Mouse (Mus musculus): ENCODE measurements around the gene Glt8d1. TPM values are rescaled to one million over a fixed set of nuclear protein-coding genes. Genes with fewer than 3 reads are reported as not detected.
A peak's percentile ranks its signal among the peaks of the same experiment; 100 is the strongest.

The Glt8d1 gene
- 63.4 and 68.3 TPM in 2 replicates for polyA plus RNA-seq (2014; fragmentation: Nextera tagmentation; extraction: Ambion mirVana)

GRCm38 (mm10) chr14:31001307-31002205 is at the start of gene Glt8d1, which contains the start of gene Spcs1:
Gene Glt8d1 (plus strand): TSS chr14:31001400.
Gene Spcs1 (minus strand): TSS chr14:31001672.
- ATAC-seq (ENCODE audit: low FRiP score): peak; percentile 94
- no peaks in the 10 kb centered on the region for H3K36me3 ChIP-seq (ENCODE audit: control insufficient read depth, insufficient read depth, low read length)
- peaks cover 11% of the 10 kb centered on the region for H3K4me1 ChIP-seq (ENCODE audit: control insufficient read depth, insufficient read depth, low read length)
- peak; percentile 98 for DNase-seq (ENCODE audit: low spot score, missing footprints)
- peak within 1 kb of the TSS; percentile 91 for H3K9ac ChIP-seq (ENCODE audit: low read length)
- peak within 1 kb of the TSS; percentile 93 for H3K4me3 ChIP-seq (ENCODE audit: low read depth, low read length)
- WGBS: under 1% methylated on average over 83 of the region's 84 CpGs
- H3K9me3 ChIP-seq (ENCODE audit: control insufficient read depth, low read length): no peaks in the 10 kb centered on the region
- peak within 1 kb of the TSS; percentile 85 for H3K4me2 ChIP-seq
- H3K27me3 ChIP-seq (ENCODE audit: control insufficient read depth, insufficient read depth, low read length): no peaks in the 10 kb centered on the region
- H3K27ac ChIP-seq (ENCODE audit: low read depth, low read length): peak within 1 kb of the TSS; percentile 87

GRCm38 (mm10) chr14:30958517-30958916 is 42.7 kb upstream of the Glt8d1 start:
- no peak overlapping the region for H3K27ac ChIP-seq (ENCODE audit: low read depth, low read length)
- H3K4me1 ChIP-seq (ENCODE audit: control insufficient read depth, insufficient read depth, low read length): no peaks in the 10 kb centered on the region
- no peak for DNase-seq (ENCODE audit: low spot score, missing footprints)
- ATAC-seq (ENCODE audit: low FRiP score): no peak
- H3K9ac ChIP-seq (ENCODE audit: low read length): no peak overlapping the region
- no peaks in the 10 kb centered on the region for H3K9me3 ChIP-seq (ENCODE audit: control insufficient read depth, low read length)
- 85% methylated on average over 2 of the region's 2 CpGs for WGBS
- no peak overlapping the region for H3K4me2 ChIP-seq
- no peaks in the 10 kb centered on the region for H3K27me3 ChIP-seq (ENCODE audit: control insufficient read depth, insufficient read depth, low read length)
- no peaks in the 10 kb centered on the region for H3K36me3 ChIP-seq (ENCODE audit: control insufficient read depth, insufficient read depth, low read length)
- no peak overlapping the region for H3K4me3 ChIP-seq (ENCODE audit: low read depth, low read length)

GRCm38 (mm10) chr14:30959031-30959430 is 42.2 kb upstream of the Glt8d1 start:
- Histone ChIP-seq H3K9ac (ENCODE audit: low read length) (no peak overlapping the region), H3K27me3 (ENCODE audit: control insufficient read depth, insufficient read depth, low read length) (no peaks in the 10 kb centered on the region), H3K4me2 (no peak overlapping the region), H3K9me3 (ENCODE audit: control insufficient read depth, low read length) (no peaks in the 10 kb centered on the region), H3K4me1 (ENCODE audit: control insufficient read depth, insufficient read depth, low read length) (no peaks in the 10 kb centered on the region), H3K27ac (ENCODE audit: low read depth, low read length) (no peak overlapping the region), H3K36me3 (ENCODE audit: control insufficient read depth, insufficient read depth, low read length) (no peaks in the 10 kb centered on the region), H3K4me3 (ENCODE audit: low read depth, low read length) (no peak overlapping the region)
- DNase-seq (ENCODE audit: low spot score, missing footprints) (no peak), ATAC-seq (ENCODE audit: low FRiP score) (no peak)
- 91% methylated on average over 4 of the region's 4 CpGs for WGBS

- WGBS: 94% methylated on average over 1 of the region's 1 CpGs
- DNase-seq (ENCODE audit: low spot score, missing footprints) (no peak), ATAC-seq (ENCODE audit: low FRiP score) (no peak)
- H3K9ac ChIP-seq (ENCODE audit: low read length): no peak overlapping the region
- no peak overlapping the region for H3K27ac ChIP-seq (ENCODE audit: low read depth, low read length)
- H3K4me2 ChIP-seq: no peak overlapping the region
- no peaks in the 10 kb centered on the region for H3K9me3 ChIP-seq (ENCODE audit: control insufficient read depth, low read length)
- H3K36me3 ChIP-seq (ENCODE audit: control insufficient read depth, insufficient read depth, low read length): no peaks in the 10 kb centered on the region
- no peaks in the 10 kb centered on the region for H3K4me1 ChIP-seq (ENCODE audit: control insufficient read depth, insufficient read depth, low read length)
- no peak overlapping the region for H3K4me3 ChIP-seq (ENCODE audit: low read depth, low read length)
- H3K27me3 ChIP-seq (ENCODE audit: control insufficient read depth, insufficient read depth, low read length): no peaks in the 10 kb centered on the region
Observed at GRCm38 (mm10) chr14:30960366-30960765, 40.8 kb upstream of the Glt8d1 start.

GRCm38 (mm10) chr14:30974204-30974603 is 27.0 kb upstream of the Glt8d1 start:
- WGBS: 72% methylated on average over 6 of the region's 6 CpGs
- no peaks in the 10 kb centered on the region for H3K4me1 ChIP-seq (ENCODE audit: control insufficient read depth, insufficient read depth, low read length)
- no peaks in the 10 kb centered on the region for H3K9me3 ChIP-seq (ENCODE audit: control insufficient read depth, low read length)
- H3K27ac ChIP-seq (ENCODE audit: low read depth, low read length): no peak overlapping the region; the same call in 1 of the 2 replicates
- no peak overlapping the region for H3K9ac ChIP-seq (ENCODE audit: low read length)
- H3K4me3 ChIP-seq (ENCODE audit: low read depth, low read length): no peak overlapping the region
- DNase-seq (ENCODE audit: low spot score, missing footprints) (no peak), ATAC-seq (ENCODE audit: low FRiP score) (no peak)
- peaks cover 3% of the 10 kb centered on the region; the same call in 1 of the 2 replicates for H3K36me3 ChIP-seq (ENCODE audit: control insufficient read depth, insufficient read depth, low read length)
- no peaks in the 10 kb centered on the region for H3K27me3 ChIP-seq (ENCODE audit: control insufficient read depth, insufficient read depth, low read length)
- H3K4me2 ChIP-seq: no peak overlapping the region

GRCm38 (mm10) chr14:30976222-30976621 is 25.0 kb upstream of the Glt8d1 start:
- ATAC-seq (ENCODE audit: low FRiP score): no peak
- Histone ChIP-seq H3K27ac (ENCODE audit: low read depth, low read length) (no peak overlapping the region), H3K36me3 (ENCODE audit: control insufficient read depth, insufficient read depth, low read length) (0 out of 2 replicates have a peak, but pooled peaks cover 3% of the 10 kb centered on the region), H3K9ac (ENCODE audit: low read length) (no peak overlapping the region), H3K4me2 (no peak overlapping the region), H3K27me3 (ENCODE audit: control insufficient read depth, insufficient read depth, low read length) (no peaks in the 10 kb centered on the region), H3K9me3 (ENCODE audit: control insufficient read depth, low read length) (no peaks in the 10 kb centered on the region), H3K4me3 (ENCODE audit: low read depth, low read length) (no peak overlapping the region), H3K4me1 (ENCODE audit: control insufficient read depth, insufficient read depth, low read length) (no peaks in the 10 kb centered on the region)
- WGBS: 87% methylated on average over 3 of the region's 3 CpGs
- no peak for DNase-seq (ENCODE audit: low spot score, missing footprints)

GRCm38 (mm10) chr14:30996417-30996816 is 4.8 kb upstream of the Glt8d1 start:
- no peak overlapping the region for H3K27ac ChIP-seq (ENCODE audit: low read depth, low read length)
- ATAC-seq (ENCODE audit: low FRiP score): no peak
- no peaks in the 10 kb centered on the region for H3K9me3 ChIP-seq (ENCODE audit: control insufficient read depth, low read length)
- no peaks in the 10 kb centered on the region for H3K27me3 ChIP-seq (ENCODE audit: control insufficient read depth, insufficient read depth, low read length)
- no peaks in the 10 kb centered on the region for H3K36me3 ChIP-seq (ENCODE audit: control insufficient read depth, insufficient read depth, low read length)
- H3K4me2 ChIP-seq: no peak overlapping the region
- H3K4me3 ChIP-seq (ENCODE audit: low read depth, low read length): no peak overlapping the region
- DNase-seq (ENCODE audit: low spot score, missing footprints): no peak
- no peak overlapping the region for H3K9ac ChIP-seq (ENCODE audit: low read length)
- H3K4me1 ChIP-seq (ENCODE audit: control insufficient read depth, insufficient read depth, low read length): peaks cover 6% of the 10 kb centered on the region

GRCm38 (mm10) chr14:31000356-31000755 is 844 bp upstream of the Glt8d1 start:
- H3K4me2 ChIP-seq: peak overlapping the region; percentile 85
- H3K27me3 ChIP-seq (ENCODE audit: control insufficient read depth, insufficient read depth, low read length): no peaks in the 10 kb centered on the region
- no peaks in the 10 kb centered on the region for H3K9me3 ChIP-seq (ENCODE audit: control insufficient read depth, low read length)
- H3K4me3 ChIP-seq (ENCODE audit: low read depth, low read length): peak overlapping the region; percentile 93
- DNase-seq (ENCODE audit: low spot score, missing footprints): peak; percentile 81
- H3K36me3 ChIP-seq (ENCODE audit: control insufficient read depth, insufficient read depth, low read length): no peaks in the 10 kb centered on the region
- peaks cover 11% of the 10 kb centered on the region for H3K4me1 ChIP-seq (ENCODE audit: control insufficient read depth, insufficient read depth, low read length)
- H3K9ac ChIP-seq (ENCODE audit: low read length): peak overlapping the region; percentile 91
- no peak for ATAC-seq (ENCODE audit: low FRiP score)
- H3K27ac ChIP-seq (ENCODE audit: low read depth, low read length): no peak overlapping the region
- 69% methylated on average over 10 of the region's 10 CpGs for WGBS

- Histone ChIP-seq H3K27me3 (ENCODE audit: control insufficient read depth, insufficient read depth, low read length) (no peaks in the 10 kb centered on the region), H3K4me1 (ENCODE audit: control insufficient read depth, insufficient read depth, low read length) (peaks cover 11% of the 10 kb centered on the region), H3K9ac (ENCODE audit: low read length) (peak overlapping the region; percentile 91), H3K4me2 (peak overlapping the region; percentile 85), H3K4me3 (ENCODE audit: low read depth, low read length) (peak overlapping the region; percentile 93), H3K36me3 (ENCODE audit: control insufficient read depth, insufficient read depth, low read length) (no peaks in the 10 kb centered on the region), H3K27ac (ENCODE audit: low read depth, low read length) (peak overlapping the region; percentile 22; the same call in 1 of the 2 replicates), H3K9me3 (ENCODE audit: control insufficient read depth, low read length) (no peaks in the 10 kb centered on the region)
- DNase-seq (ENCODE audit: low spot score, missing footprints) (no peak), ATAC-seq (ENCODE audit: low FRiP score) (peak; percentile 53)
- WGBS: under 1% methylated on average over 21 of the region's 21 CpGs
Observed at GRCm38 (mm10) chr14:31000816-31001306, 339 bp upstream of the Glt8d1 start.
